Mouse (Mus musculus) forebrain, embryonic 16.5 days (tissue): ENCODE data around the gene Sass6. TPM values are rescaled to one million over a fixed set of nuclear protein-coding genes. Genes with fewer than 3 reads are reported as not detected.
"Not testable (repeated sequence)": the region's sequence is repeated elsewhere in the genome, so short reads cannot be mapped to it uniquely, and the experiment has no call there.

Experiments
- ATAC-seq: fragments of 200-750 bp; cut with Nextera tagmentation; 2 replicates; pipeline ENCODE4 v1.8.0; 2017; ENCODE audit warnings: mild to moderate bottlenecking, moderate library complexity
- H3K27ac ChIP-seq: fragments of 300-500 bp; sonication (generic); 2 replicates; pipeline ENCODE4 v1.5.1; 2014; ENCODE audit warnings: low read length, control low read depth
- H3K27me3 ChIP-seq: fragments of 300-500 bp; sonication (generic); replicated peaks from 2 replicates; pipeline ENCODE4 v1.6.1; 2014; ENCODE audit warnings: low read length; ENCODE audit not compliant: control insufficient read depth, insufficient read depth
- H3K36me3 ChIP-seq: fragments of 300-500 bp; sonication (generic); 2 replicates; pipeline ENCODE4 v1.6.1; 2014; ENCODE audit not compliant: control insufficient read depth, insufficient read depth
- H3K4me1 ChIP-seq: fragments of 300-500 bp; sonication (generic); replicated peaks from 2 replicates; pipeline ENCODE4 v1.6.1; 2014; ENCODE audit warnings: low read length; ENCODE audit not compliant: control insufficient read depth, insufficient read depth
- H3K4me2 ChIP-seq: fragments of 300-500 bp; sonication (generic); 2 replicates; pipeline ENCODE4 v1.6.1; 2014; ENCODE audit warnings: mild to moderate bottlenecking, low read length, control low read depth
- H3K4me3 ChIP-seq: fragments of 300-500 bp; sonication (generic); replicated peaks from 2 replicates; pipeline ENCODE4 v1.5.1; 2014; ENCODE audit warnings: mild to moderate bottlenecking, low read length, control low read depth
- H3K9ac ChIP-seq: fragments of 300-500 bp; sonication (generic); replicated peaks from 2 replicates; pipeline ENCODE4 v1.6.1; 2014; ENCODE audit warnings: low read depth, low read length, control low read depth
- H3K9me3 ChIP-seq: fragments of 300-500 bp; sonication (generic); 2 replicates; pipeline ENCODE4 v1.6.1; 2016; ENCODE audit warnings: low read length; ENCODE audit not compliant: control insufficient read depth
- WGBS: fragments of 180-500 bp; shearing (Covaris S2); extraction: QIAGEN DNeasy Blood & Tissue Kit; methylation state at CpG from one replicate; pipeline ENCODE4 v1.1.7; 2014; 5-methylcytosine and 5-hydroxymethylcytosine counted together
- polyA plus RNA-seq: library from polyadenylated mRNA; unstranded; fragments of >200 nt; fragmentation: Nextera tagmentation; extraction: Ambion mirVana; gene quantifications from 2 replicates; pipeline ENCODE4 v1.2.1, GENCODE M21; 2015

The Sass6 gene
- 18.2 and 19.3 TPM in 2 replicates for polyA plus RNA-seq

DNA sequence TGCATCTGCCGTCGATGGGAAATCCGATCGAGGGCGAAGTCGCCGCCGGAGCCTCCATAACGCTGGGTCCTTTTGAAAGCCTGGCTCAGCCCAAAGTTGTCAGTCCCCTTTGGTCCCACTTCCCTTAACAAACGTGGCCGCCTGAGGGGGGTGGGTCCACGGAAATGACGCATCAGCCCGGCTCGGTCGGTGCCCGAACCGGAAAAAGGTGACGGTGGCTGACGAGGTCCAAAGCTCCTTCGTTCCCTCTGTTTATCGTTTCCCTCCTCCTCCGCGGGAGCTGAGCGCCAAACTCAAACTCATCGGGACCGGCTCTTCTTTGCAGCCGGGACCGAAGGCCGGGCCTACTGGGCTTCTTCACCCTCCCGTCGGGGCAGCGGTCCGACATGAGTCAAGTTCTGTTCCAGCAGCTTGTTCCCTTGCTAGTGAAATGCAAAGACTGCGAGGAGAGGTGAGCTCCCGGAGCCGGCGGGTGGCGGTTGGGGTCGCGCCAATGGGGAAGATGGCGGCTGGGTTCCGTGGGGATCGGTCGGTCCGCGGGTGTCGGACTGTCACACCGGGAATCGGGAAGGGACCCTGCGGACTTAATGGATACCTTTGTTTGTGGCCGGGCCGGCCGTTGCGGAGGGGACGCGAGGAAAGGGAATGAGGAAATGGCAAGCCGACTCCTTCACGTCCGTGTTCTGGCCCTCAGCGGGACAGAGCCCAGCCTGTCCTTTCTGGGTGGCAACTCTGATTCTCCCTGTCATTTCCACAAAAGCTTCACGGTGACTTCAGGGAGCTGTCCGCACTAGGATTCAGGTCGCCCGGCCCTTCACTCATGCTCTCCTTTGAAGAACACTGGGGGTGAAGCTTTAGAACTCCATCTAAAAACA, at the start of gene Sass6:
Gene Sass6 (plus strand): TSS at position 255 of the 875 bp plus-strand sequence.
- Histone ChIP-seq H3K27ac (peak within 1 kb of the TSS; percentile 86), H3K4me3 (peak within 1 kb of the TSS; percentile 62), H3K4me1 (peaks cover 11% of the 10 kb centered on the region), H3K27me3 (no peaks in the 10 kb centered on the region), H3K4me2 (peak within 1 kb of the TSS; percentile 81), H3K36me3 (peaks cover 6% of the 10 kb centered on the region; the same call in 1 of the 2 replicates), H3K9ac (peak within 1 kb of the TSS; percentile 75), H3K9me3 (no peaks in the 10 kb centered on the region)
- under 1% methylated on average over 65 of the region's 65 CpGs for WGBS
- ATAC-seq: peak; percentile 98

GRCm38 (mm10) chr3:116547430-116547829, 47.4 kb upstream of the Sass6 start:
- Histone ChIP-seq H3K4me1 (no peaks in the 10 kb centered on the region), H3K9ac (no peak overlapping the region), H3K27ac (no peak overlapping the region), H3K4me2 (no peak overlapping the region), H3K27me3 (no peaks in the 10 kb centered on the region), H3K36me3 (peaks cover 7% of the 10 kb centered on the region), H3K4me3 (no peak overlapping the region), H3K9me3 (no peaks in the 10 kb centered on the region)
- 92% methylated on average over 5 of the region's 5 CpGs for WGBS
- ATAC-seq: no peak

DNA sequence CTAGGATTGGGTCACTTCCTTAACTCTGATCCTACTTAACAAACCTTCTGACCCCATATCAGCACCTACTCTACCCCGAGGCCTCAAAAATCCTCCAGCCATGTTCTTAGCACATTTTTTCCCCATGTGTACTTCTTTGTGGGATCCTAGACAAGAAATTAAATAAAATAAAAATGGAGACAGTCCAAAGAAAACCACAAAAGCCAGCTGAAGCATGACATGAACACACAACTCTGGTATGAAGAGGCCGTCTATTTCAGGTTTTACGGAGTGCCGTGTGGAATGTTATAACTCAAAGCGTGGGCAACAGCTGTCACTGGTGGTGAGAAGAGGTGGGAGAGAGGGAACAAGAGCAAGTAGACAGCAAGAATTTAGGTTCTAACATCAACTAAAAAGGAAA, 43.4 kb upstream of the Sass6 start:
- no peaks in the 10 kb centered on the region for H3K27me3 ChIP-seq
- 95% methylated on average over 5 of the region's 5 CpGs for WGBS
- no peak overlapping the region for H3K9ac ChIP-seq
- no peak overlapping the region for H3K4me3 ChIP-seq
- ATAC-seq: no peak
- no peaks in the 10 kb centered on the region for H3K9me3 ChIP-seq
- no peaks in the 10 kb centered on the region for H3K4me1 ChIP-seq
- no peak overlapping the region for H3K27ac ChIP-seq
- no peak overlapping the region for H3K4me2 ChIP-seq
- H3K36me3 ChIP-seq: peaks cover 1% of the 10 kb centered on the region

DNA sequence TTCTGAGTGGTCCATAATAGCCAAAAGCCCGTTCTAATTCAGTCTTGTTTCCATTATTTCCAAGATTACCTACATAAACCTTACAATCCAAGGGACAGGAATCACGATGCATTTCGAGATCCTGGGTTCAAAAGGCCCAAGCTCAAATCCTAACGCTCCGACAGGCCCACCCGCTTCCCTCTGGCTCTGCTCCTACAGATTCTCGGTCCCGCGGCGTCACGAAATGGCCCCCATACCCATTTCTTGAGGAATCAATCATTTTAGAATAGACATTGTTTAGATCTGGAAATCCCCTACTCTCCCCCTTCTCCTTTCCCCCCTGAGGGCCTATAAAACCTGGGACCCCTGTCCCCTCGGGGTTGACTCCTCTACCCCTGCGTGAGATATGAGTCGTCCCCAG, 33.5 kb upstream of the Sass6 start:
- WGBS: 93% methylated on average over 13 of the region's 14 CpGs
- H3K9ac ChIP-seq, H3K4me2 ChIP-seq, ATAC-seq, H3K9me3 ChIP-seq, H3K27ac ChIP-seq, H3K27me3 ChIP-seq, H3K36me3 ChIP-seq, H3K4me1 ChIP-seq, H3K4me3 ChIP-seq: not testable (repeated sequence)

DNA sequence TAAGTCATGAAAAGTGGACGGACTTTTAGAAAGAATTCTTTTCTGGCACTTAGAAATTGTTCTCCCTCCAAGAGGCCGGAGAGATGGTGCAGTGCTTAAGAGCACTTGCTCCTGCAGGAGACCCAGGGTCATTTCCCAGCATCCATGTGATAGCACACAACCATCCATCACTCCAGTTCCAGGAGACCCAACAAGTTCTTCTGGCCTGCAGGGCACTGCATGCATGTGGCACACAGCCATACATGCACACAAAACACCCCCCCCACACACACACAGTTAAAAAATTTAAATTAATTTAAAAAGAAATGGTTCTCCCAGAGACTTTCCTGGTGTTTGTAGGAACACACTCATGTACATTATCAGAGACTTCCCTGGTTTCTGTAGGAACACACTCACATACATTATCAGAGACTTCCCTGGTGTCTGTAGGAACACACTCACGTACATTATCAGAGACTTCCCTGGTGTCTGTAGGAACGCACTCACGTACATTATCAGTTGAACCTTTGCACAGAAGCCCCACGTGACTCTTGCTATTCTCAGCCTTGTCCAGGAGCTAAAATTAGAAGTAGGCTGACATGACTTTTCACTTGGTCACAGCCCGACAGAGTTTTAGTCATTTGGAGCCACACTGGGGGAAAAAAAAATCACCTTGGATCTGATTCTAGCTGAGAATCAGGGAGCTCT, 32.2 kb upstream of the Sass6 start, which contains the start of gene Lrrc39:
Gene Lrrc39 (plus strand): TSS at position 566 of the 687 bp plus-strand sequence.
- no peaks in the 10 kb centered on the region for H3K27me3 ChIP-seq
- H3K9ac ChIP-seq: no peak within 1 kb of the TSS
- no peaks in the 10 kb centered on the region for H3K4me1 ChIP-seq
- no peaks in the 10 kb centered on the region for H3K9me3 ChIP-seq
- H3K4me2 ChIP-seq: no peak within 1 kb of the TSS
- no peak within 1 kb of the TSS for H3K27ac ChIP-seq
- no peak within 1 kb of the TSS for H3K4me3 ChIP-seq
- no peaks in the 10 kb centered on the region for H3K36me3 ChIP-seq
- 87% methylated on average over 7 of the region's 7 CpGs for WGBS
- no peak for ATAC-seq

DNA sequence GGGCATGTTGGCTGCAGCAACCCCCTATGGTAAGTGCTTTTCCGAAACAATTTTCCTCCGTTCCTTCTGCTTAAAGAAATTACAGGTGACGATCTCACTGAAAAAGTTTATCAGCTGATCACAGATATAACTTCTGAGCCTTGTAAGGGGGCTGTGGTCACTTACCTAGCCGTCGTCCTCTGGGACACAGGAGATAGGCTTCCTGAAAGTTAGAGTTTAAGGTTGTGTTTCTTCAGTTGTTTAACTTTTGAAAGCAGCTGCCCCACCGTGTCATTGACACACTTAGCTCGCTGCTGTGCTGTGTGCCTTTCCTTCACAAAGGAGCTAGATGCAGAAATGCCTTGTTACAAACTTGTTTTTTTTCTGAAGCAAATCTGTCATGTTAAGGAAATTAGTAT, 31.7 kb upstream of the Sass6 start:
- H3K36me3 ChIP-seq: no peaks in the 10 kb centered on the region
- no peak overlapping the region for H3K9ac ChIP-seq
- H3K4me3 ChIP-seq: no peak overlapping the region
- no peaks in the 10 kb centered on the region for H3K27me3 ChIP-seq
- no peak overlapping the region for H3K4me2 ChIP-seq
- WGBS: 84% methylated on average over 7 of the region's 7 CpGs
- H3K9me3 ChIP-seq: no peaks in the 10 kb centered on the region
- no peak for ATAC-seq
- no peaks in the 10 kb centered on the region for H3K4me1 ChIP-seq
- no peak overlapping the region for H3K27ac ChIP-seq

GRCm38 (mm10) chr3:116570628-116571027, 24.2 kb upstream of the Sass6 start:
- no peaks in the 10 kb centered on the region for H3K36me3 ChIP-seq
- no peaks in the 10 kb centered on the region for H3K27me3 ChIP-seq
- H3K4me2 ChIP-seq: no peak overlapping the region
- H3K9me3 ChIP-seq: no peaks in the 10 kb centered on the region
- no peak overlapping the region for H3K9ac ChIP-seq
- no peak for ATAC-seq
- no peak overlapping the region for H3K4me3 ChIP-seq
- H3K27ac ChIP-seq: no peak overlapping the region
- WGBS: 79% methylated on average over 2 of the region's 2 CpGs
- H3K4me1 ChIP-seq: no peaks in the 10 kb centered on the region

GRCm38 (mm10) chr3:116577286-116577685, 17.5 kb upstream of the Sass6 start:
- Histone ChIP-seq H3K36me3 (peaks cover 14% of the 10 kb centered on the region), H3K4me3 (no peak overlapping the region), H3K4me1 (no peaks in the 10 kb centered on the region), H3K9ac (no peak overlapping the region), H3K4me2 (no peak overlapping the region), H3K27me3 (no peaks in the 10 kb centered on the region), H3K27ac (no peak overlapping the region), H3K9me3 (no peaks in the 10 kb centered on the region)
- ATAC-seq: no peak
- 69% methylated on average over 3 of the region's 3 CpGs for whole genome bisulfite sequencing

GRCm38 (mm10) chr3:116582201-116582600, 12.6 kb upstream of the Sass6 start:
- Histone ChIP-seq H3K4me1 (no peaks in the 10 kb centered on the region), H3K9me3 (no peaks in the 10 kb centered on the region), H3K4me2 (no peak overlapping the region), H3K27me3 (no peaks in the 10 kb centered on the region), H3K4me3 (no peak overlapping the region), H3K9ac (no peak overlapping the region), H3K36me3 (peaks cover 31% of the 10 kb centered on the region), H3K27ac (no peak overlapping the region)
- WGBS: 93% methylated on average over 9 of the region's 9 CpGs
- ATAC-seq: no peak
